Mouse (Mus musculus) limb, embryonic 12.5 days (tissue): ENCODE results near the gene Lpin2. TPM values are rescaled to one million over a fixed set of nuclear protein-coding genes. Genes with fewer than 3 reads are reported as not detected.

Source experiments
- ATAC-seq: fragments of 200-750 bp; cut with Nextera tagmentation; 2 replicates; pipeline ENCODE4 v1.8.0; 2017; ENCODE audit warnings: low read depth, moderate TSS enrichment; ENCODE audit not compliant: insufficient number of reproducible peaks, insufficient read depth, low FRiP score, low TSS enrichment
- H3K27ac ChIP-seq: fragments of 300-500 bp; sonication (generic); 2 replicates; pipeline ENCODE4 v1.5.1; 2016; ENCODE audit warnings: mild to moderate bottlenecking, moderate library complexity
- H3K27me3 ChIP-seq: fragments of 300-500 bp; sonication (generic); 2 replicates; pipeline ENCODE4 v1.6.1; 2016; ENCODE audit warnings: mild to moderate bottlenecking, moderate library complexity
- H3K36me3 ChIP-seq: fragments of 300-500 bp; sonication (generic); 2 replicates; pipeline ENCODE4 v1.6.1; 2016; ENCODE audit warnings: mild to moderate bottlenecking, moderate library complexity
- H3K4me1 ChIP-seq: fragments of 300-500 bp; sonication (generic); replicated peaks from 2 replicates; pipeline ENCODE4 v1.6.1; 2016
- H3K4me2 ChIP-seq: fragments of 300-500 bp; sonication (generic); 2 replicates; pipeline ENCODE4 v1.6.1; 2016; ENCODE audit warnings: mild to moderate bottlenecking, moderate library complexity
- H3K4me3 ChIP-seq: fragments of 300-500 bp; sonication (generic); replicated peaks from 2 replicates; pipeline ENCODE4 v1.5.1; 2016; ENCODE audit warnings: mild to moderate bottlenecking
- H3K9ac ChIP-seq: fragments of 300-500 bp; sonication (generic); replicated peaks from 2 replicates; pipeline ENCODE4 v1.6.1; 2016; ENCODE audit warnings: mild to moderate bottlenecking, moderate library complexity
- H3K9me3 ChIP-seq: fragments of 300-500 bp; sonication (generic); 2 replicates; pipeline ENCODE4 v1.6.1; 2016; ENCODE audit warnings: mild to moderate bottlenecking, moderate library complexity
- WGBS: fragments of 180-500 bp; shearing (Covaris S2); methylation state at CpG from one replicate; pipeline ENCODE4 v1.1.7; 2016; 5-methylcytosine and 5-hydroxymethylcytosine counted together
- polyA plus RNA-seq: library from polyadenylated mRNA; unstranded; fragments of >200 nt; fragmentation: Nextera tagmentation; extraction: Ambion mirVana; gene quantifications from 2 replicates; pipeline ENCODE4 v1.2.1, GENCODE M21; 2016

Gene Lpin2
- polyA plus RNA-seq, 1 experiment from 2014 or later, result 63.3 TPM

DNA sequence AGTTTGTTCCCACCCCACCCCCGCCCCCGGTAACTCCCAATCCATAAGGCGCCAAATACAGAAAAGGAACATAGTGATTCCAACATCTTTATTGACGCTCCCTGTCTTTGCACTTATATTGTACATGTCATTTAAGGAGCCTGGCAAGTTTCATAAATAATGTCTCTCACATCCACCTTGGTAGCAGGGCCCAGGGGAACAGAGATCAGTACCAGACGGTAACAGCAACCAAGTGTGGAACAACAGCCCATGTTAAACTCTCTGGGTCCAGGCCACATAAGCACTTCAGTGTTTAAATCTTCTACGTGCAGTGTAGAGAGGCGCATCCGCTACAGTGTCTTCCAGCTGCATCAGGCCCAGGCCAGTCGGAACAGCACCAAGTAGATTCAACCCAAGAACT, 69.7 kb downstream of the Lpin2 start:
- Histone ChIP-seq H3K9me3 (no peaks in the 10 kb centered on the region), H3K4me3 (no peak overlapping the region), H3K36me3 (peaks cover 44% of the 10 kb centered on the region), H3K27me3 (no peaks in the 10 kb centered on the region), H3K9ac (no peak overlapping the region), H3K4me1 (peaks cover 70% of the 10 kb centered on the region), H3K4me2 (peak overlapping the region; percentile 23; the same call in 1 of the 2 replicates), H3K27ac (peak overlapping the region; percentile 89)
- WGBS, result 48% methylated on average over 9 of the region's 9 CpGs
- peak; percentile 28; the same call in 1 of the 2 replicates for ATAC-seq

- H3K4me3 ChIP-seq, result no peak overlapping the region
- peaks cover 69% of the 10 kb centered on the region for H3K4me1 ChIP-seq
- no peaks in the 10 kb centered on the region for H3K9me3 ChIP-seq
- no peak overlapping the region for H3K9ac ChIP-seq
- ATAC-seq, result no peak
- WGBS, result 78% methylated on average over 2 of the region's 2 CpGs
- H3K27ac ChIP-seq, result peak overlapping the region; percentile 89
- no peak overlapping the region for H3K4me2 ChIP-seq
- no peaks in the 10 kb centered on the region for H3K27me3 ChIP-seq
- H3K36me3 ChIP-seq, result peaks cover 31% of the 10 kb centered on the region
Observed at GRCm38 (mm10) chr17:71253391-71253790, 71.0 kb downstream of the Lpin2 start.

DNA sequence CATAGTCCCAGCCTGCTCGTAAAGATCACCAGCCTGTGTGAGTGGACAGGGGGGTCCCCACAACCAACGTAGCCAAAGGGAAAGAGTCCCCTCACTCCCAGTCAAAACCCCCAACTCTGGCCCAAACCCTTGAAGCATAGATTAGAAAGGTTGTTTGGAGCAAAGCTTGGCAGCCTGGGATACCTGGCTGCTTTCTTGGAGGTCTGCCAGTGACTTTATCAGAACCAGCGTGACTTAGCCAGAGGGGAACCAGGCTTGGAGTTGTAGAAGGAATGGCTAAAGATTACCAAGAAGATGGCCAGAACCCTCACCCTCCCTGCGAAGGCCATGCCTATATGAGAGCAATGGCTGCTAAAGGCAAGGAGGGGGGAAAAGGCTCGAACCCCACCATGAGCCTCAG, 71.7 kb downstream of the Lpin2 start:
- 64% methylated on average over 5 of the region's 5 CpGs for WGBS
- Histone ChIP-seq H3K4me1 (peaks cover 66% of the 10 kb centered on the region), H3K27me3 (no peaks in the 10 kb centered on the region), H3K36me3 (peaks cover 24% of the 10 kb centered on the region), H3K9me3 (no peaks in the 10 kb centered on the region), H3K4me2 (no peak overlapping the region), H3K27ac (peak overlapping the region; percentile 89), H3K4me3 (no peak overlapping the region), H3K9ac (no peak overlapping the region)
- ATAC-seq, result no peak

DNA sequence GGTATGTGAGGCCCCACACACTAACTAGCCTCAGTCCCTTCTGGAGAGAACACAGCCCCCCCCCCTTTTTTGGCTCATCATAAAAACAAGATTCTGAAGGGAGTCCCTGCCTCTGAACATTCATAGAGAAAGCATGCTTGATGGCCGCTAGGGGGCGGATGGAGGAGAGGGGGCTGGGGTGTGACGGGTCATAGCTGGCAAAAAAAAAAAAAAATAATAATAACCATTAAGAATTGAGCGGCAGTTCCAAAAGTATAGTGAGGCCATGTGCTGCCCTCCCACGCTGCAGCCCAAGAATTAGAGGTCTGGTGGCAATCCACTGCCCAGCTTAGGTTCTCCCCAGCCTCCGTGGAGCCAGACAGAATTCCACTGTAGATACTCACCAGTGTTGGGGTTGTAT, 72.4 kb downstream of the Lpin2 start:
- H3K9ac ChIP-seq, result no peak overlapping the region
- H3K4me2 ChIP-seq, result no peak overlapping the region
- whole genome bisulfite sequencing, result 58% methylated on average over 6 of the region's 6 CpGs
- H3K4me1 ChIP-seq, result peaks cover 65% of the 10 kb centered on the region
- H3K4me3 ChIP-seq, result no peak overlapping the region
- H3K27me3 ChIP-seq, result no peaks in the 10 kb centered on the region
- peak overlapping the region; percentile 89 for H3K27ac ChIP-seq
- no peaks in the 10 kb centered on the region for H3K9me3 ChIP-seq
- ATAC-seq, result no peak
- peaks cover 19% of the 10 kb centered on the region for H3K36me3 ChIP-seq

DNA sequence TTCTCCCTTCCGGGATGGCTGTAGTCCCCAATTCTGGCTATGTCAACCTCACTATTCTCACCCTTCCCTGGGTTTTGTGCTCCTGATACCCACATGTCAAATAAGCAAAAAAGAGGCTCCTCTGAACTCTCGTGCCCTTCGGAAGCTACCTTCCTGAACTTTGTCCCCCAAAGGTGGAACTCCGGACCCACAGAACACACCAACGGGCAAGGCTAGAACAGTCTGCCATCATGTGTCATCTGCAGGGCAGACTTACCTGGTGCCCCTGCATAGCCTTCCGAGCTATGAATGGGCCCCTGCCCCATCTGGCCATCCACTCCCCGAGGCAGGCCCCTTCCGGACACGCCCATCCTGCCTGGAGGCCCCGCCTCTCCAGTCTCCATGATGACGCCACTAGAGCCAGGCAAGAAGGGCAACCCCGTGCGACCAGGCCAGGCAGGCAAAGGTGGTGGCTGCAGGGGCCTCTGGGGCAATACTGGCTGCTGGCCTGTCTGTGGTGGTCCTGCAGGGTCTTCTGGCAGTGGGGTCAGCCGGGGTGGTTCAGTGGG, 73.8 kb downstream of the Lpin2 start:
- Histone ChIP-seq H3K36me3 (peaks cover 7% of the 10 kb centered on the region; the same call in 1 of the 2 replicates), H3K4me1 (peaks cover 51% of the 10 kb centered on the region), H3K27me3 (no peaks in the 10 kb centered on the region), H3K9ac (no peak overlapping the region), H3K9me3 (no peaks in the 10 kb centered on the region), H3K4me3 (no peak overlapping the region), H3K27ac (no peak overlapping the region), H3K4me2 (no peak overlapping the region)
- no peak for ATAC-seq
- WGBS, result 78% methylated on average over 14 of the region's 14 CpGs

- H3K27ac ChIP-seq, result no peak overlapping the region
- no peaks in the 10 kb centered on the region for H3K9me3 ChIP-seq
- H3K36me3 ChIP-seq, result peaks cover 7% of the 10 kb centered on the region; the same call in 1 of the 2 replicates
- no peaks in the 10 kb centered on the region for H3K27me3 ChIP-seq
- ATAC-seq, result no peak
- peaks cover 43% of the 10 kb centered on the region for H3K4me1 ChIP-seq
- H3K4me3 ChIP-seq, result no peak overlapping the region
- H3K4me2 ChIP-seq, result no peak overlapping the region
- no peak overlapping the region for H3K9ac ChIP-seq
- 90% methylated on average over 13 of the region's 13 CpGs for WGBS
Observed at GRCm38 (mm10) chr17:71256806-71257536, 74.6 kb downstream of the Lpin2 start.

DNA sequence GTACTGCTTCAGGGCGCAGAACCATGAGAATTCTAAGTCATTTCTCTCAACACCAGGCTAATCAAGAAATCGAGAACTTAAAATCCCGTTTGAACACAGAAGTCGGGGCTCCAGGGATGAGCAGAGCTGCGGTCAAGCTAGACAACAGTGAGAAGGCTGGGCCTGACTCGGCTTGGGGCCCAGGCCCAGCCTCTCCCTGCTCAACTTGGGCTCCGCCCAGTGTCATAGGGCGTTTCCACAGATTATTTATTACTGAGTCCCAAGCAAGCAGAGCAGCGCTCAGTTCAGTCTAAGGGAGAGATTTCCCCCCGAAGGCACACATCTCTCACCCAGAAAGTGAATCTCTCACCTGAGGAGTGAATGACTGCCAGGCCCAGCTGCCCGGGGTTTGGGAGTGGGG, 77.4 kb downstream of the Lpin2 start:
- Histone ChIP-seq H3K36me3 (no peaks in the 10 kb centered on the region; the same call in 1 of the 2 replicates), H3K27me3 (no peaks in the 10 kb centered on the region), H3K4me1 (peaks cover 15% of the 10 kb centered on the region), H3K9me3 (no peaks in the 10 kb centered on the region), H3K27ac (no peak overlapping the region), H3K4me2 (no peak overlapping the region), H3K9ac (no peak overlapping the region), H3K4me3 (no peak overlapping the region)
- WGBS, result 73% methylated on average over 11 of the region's 11 CpGs
- no peak for ATAC-seq

DNA sequence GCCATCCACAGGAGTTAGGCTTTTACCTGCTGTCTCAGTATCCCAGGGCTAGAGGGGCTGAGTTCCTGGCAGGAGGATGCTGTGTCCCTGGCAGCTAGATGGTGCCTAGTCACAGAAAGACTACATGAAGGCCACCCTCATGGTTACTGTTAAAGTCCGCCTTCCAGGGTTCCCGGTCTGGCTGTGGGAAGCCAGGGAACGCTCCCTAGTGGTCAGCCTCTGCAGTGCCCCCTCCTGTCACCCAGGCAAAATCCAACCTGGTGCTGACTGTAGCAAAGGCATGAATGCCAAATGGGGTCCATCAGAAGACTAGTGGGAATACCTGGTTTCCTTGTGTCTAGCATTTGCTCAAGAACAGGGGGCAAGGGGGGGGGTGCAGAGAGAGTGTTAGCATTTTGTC, 78.3 kb downstream of the Lpin2 start:
- no peak overlapping the region for H3K9ac ChIP-seq
- no peak for ATAC-seq
- no peak overlapping the region for H3K4me3 ChIP-seq
- no peak overlapping the region for H3K4me2 ChIP-seq
- no peaks in the 10 kb centered on the region; the same call in 1 of the 2 replicates for H3K36me3 ChIP-seq
- no peaks in the 10 kb centered on the region for H3K9me3 ChIP-seq
- no peak overlapping the region for H3K27ac ChIP-seq
- H3K4me1 ChIP-seq, result peaks cover 6% of the 10 kb centered on the region
- 54% methylated on average over 3 of the region's 3 CpGs for WGBS
- no peaks in the 10 kb centered on the region for H3K27me3 ChIP-seq

DNA sequence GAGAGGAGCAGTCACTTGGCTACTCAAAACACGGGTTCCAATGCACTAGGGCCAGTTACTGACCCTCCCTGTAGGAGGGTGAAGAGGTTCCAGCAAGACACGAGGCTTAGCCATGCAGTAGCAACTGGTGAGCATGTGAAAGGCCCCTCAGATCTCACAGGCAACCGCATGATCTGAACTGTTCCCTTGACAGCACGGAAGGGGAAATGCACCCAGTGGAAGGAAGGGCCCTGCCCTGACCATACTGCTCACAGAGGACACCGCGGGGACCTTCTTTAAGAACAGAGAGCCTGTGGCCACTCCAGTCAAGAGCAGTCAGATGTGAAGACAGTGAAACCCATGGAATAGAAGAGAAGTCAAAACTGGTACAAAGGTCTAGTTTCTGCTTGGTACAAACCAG, 80.8 kb downstream of the Lpin2 start:
- 84% methylated on average over 6 of the region's 6 CpGs for WGBS
- no peak for ATAC-seq
- H3K9me3 ChIP-seq, result no peaks in the 10 kb centered on the region
- H3K27ac ChIP-seq, result no peak overlapping the region
- H3K4me2 ChIP-seq, result no peak overlapping the region
- no peak overlapping the region for H3K4me3 ChIP-seq
- no peaks in the 10 kb centered on the region for H3K36me3 ChIP-seq
- peaks cover 9% of the 10 kb centered on the region for H3K4me1 ChIP-seq
- H3K9ac ChIP-seq, result no peak overlapping the region
- no peaks in the 10 kb centered on the region for H3K27me3 ChIP-seq

- Histone ChIP-seq H3K4me1 (peaks cover 11% of the 10 kb centered on the region), H3K4me3 (no peak overlapping the region), H3K36me3 (no peaks in the 10 kb centered on the region), H3K4me2 (no peak overlapping the region), H3K9me3 (no peaks in the 10 kb centered on the region), H3K9ac (no peak overlapping the region), H3K27ac (no peak overlapping the region), H3K27me3 (no peaks in the 10 kb centered on the region)
- 80% methylated on average over 4 of the region's 4 CpGs for WGBS
- no peak for ATAC-seq
Observed at GRCm38 (mm10) chr17:71264739-71265138, 82.4 kb downstream of the Lpin2 start.

GRCm38 (mm10) chr17:71265336-71266051, 83.1 kb downstream of the Lpin2 start:
- Histone ChIP-seq H3K36me3 (no peaks in the 10 kb centered on the region), H3K4me3 (no peak overlapping the region), H3K27me3 (no peaks in the 10 kb centered on the region), H3K27ac (no peak overlapping the region), H3K4me1 (peaks cover 11% of the 10 kb centered on the region), H3K4me2 (no peak overlapping the region), H3K9me3 (no peaks in the 10 kb centered on the region), H3K9ac (no peak overlapping the region)
- 79% methylated on average over 5 of the region's 5 CpGs for WGBS
- no peak for ATAC-seq
